Mouse (Mus musculus) stomach, postnatal 0 days (tissue): Measurements from ENCODE around the gene Cdh20.

ENCODE experiments used
- CTCF ChIP-seq: IDR thresholded peaks from 2 replicates; pipeline ENCODE4 v1.5.1; 2016; ENCODE audit warnings: antibody characterized with exemption, low read depth, mild to moderate bottlenecking, moderate library complexity
- EP300 ChIP-seq: optimal IDR thresholded peaks from 2 replicates; pipeline ENCODE3; 2016; ENCODE audit warnings: antibody characterized with exemption

DNA sequence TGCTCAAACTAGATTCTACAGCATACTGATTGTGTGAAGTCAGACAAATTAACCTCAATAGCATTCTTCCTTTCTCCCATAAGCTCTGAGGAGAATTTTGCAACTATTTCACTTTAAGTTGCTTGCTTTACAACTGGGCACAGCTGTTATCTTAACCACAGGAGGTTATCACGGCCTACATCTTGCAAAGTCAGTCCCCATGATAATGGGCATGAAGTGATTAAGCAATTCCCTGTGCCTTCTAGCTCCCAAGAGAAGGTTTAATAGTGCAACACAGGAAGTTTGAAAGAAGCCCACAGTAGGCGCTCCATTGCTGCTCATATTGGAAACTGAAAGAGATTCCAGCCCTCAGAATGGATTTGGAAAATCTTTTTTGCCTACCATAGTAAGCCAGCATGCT lies 229.5 kb downstream of the Cdh20 start:
- TF ChIP-seq CTCF (no peak), EP300 (no peak)
